Mouse (Mus musculus) mature B cell (primary cell): Measurements from ENCODE around the gene Gabarap.

Source experiments
- in situ Hi-C: fragments of 300-500 bp; cut with MboI; formaldehyde crosslinking; loops from 2 replicates; pipeline ENCODE4 v1.14.3; 2019

The Gabarap gene

GRCm38 (mm10) chr11:69968793-69969192, 22.1 kb upstream of the Gabarap start:
- in situ Hi-C loops, result no loop called here

GRCm38 (mm10) chr11:69970222-69970621, 20.7 kb upstream of the Gabarap start:
- in situ Hi-C loops, result no loop called here

GRCm38 (mm10) chr11:69970775-69971174, 20.2 kb upstream of the Gabarap start:
- in situ Hi-C loops, result no loop called here

GRCm38 (mm10) chr11:69974907-69975306, 16.0 kb upstream of the Gabarap start:
- in situ Hi-C loops, result no loop called here

GRCm38 (mm10) chr11:69976271-69976670, 14.7 kb upstream of the Gabarap start:
- in situ Hi-C loops, result no loop called here

GRCm38 (mm10) chr11:69979827-69980195, 11.1 kb upstream of the Gabarap start:
- in situ Hi-C loops, result no loop called here

GRCm38 (mm10) chr11:69980196-69981140, 10.5 kb upstream of the Gabarap start:
- in situ Hi-C loops, result no loop called here

GRCm38 (mm10) chr11:69981141-69981762, 9.7 kb upstream of the Gabarap start, which contains the start of gene Ctdnep1:
Gene Ctdnep1, plus strand, starts transcription at chr11:69981156.
- in situ Hi-C loops, result no loop called here

- in situ Hi-C loops, result no loop called here
These were observed 8.7 kb upstream of the Gabarap start, which contains the start of gene Elp5 for GRCm38 (mm10) chr11:69982225-69982624. Gene Elp5, minus strand, starts transcription at chr11:69982517.

GRCm38 (mm10) chr11:69982877-69983276, 8.1 kb upstream of the Gabarap start:
- in situ Hi-C loops, result no loop called here

GRCm38 (mm10) chr11:69983377-69983776, 7.6 kb upstream of the Gabarap start:
- in situ Hi-C loops, result no loop called here

GRCm38 (mm10) chr11:69984431-69984830, 6.5 kb upstream of the Gabarap start:
- in situ Hi-C loops, result no loop called here

- in situ Hi-C loops, result no loop called here
These were observed 994 bp upstream of the Gabarap start for GRCm38 (mm10) chr11:69989949-69990348.

- in situ Hi-C loops, result no loop called here
These were observed 768 bp downstream of the Gabarap start for GRCm38 (mm10) chr11:69991711-69992110.

- in situ Hi-C loops, result no loop called here
These were observed 1.5 kb downstream of the Gabarap start for GRCm38 (mm10) chr11:69992396-69992795.

GRCm38 (mm10) chr11:69992932-69993331, 2.0 kb downstream of the Gabarap start:
- in situ Hi-C loops, result no loop called here

- in situ Hi-C loops, result no loop called here
These were observed 3.6 kb downstream of the Gabarap start for GRCm38 (mm10) chr11:69994401-69995090.

- in situ Hi-C loops, result no loop called here
These were observed 4.5 kb downstream of the Gabarap start, which contains the start of gene Phf23 for GRCm38 (mm10) chr11:69995391-69995960. Gene Phf23, plus strand, starts transcription at chr11:69995777.

GRCm38 (mm10) chr11:69996161-69997061, 5.5 kb downstream of the Gabarap start:
- in situ Hi-C loops, result no loop called here

- in situ Hi-C loops, result no loop called here
These were observed 6.1 kb downstream of the Gabarap start for GRCm38 (mm10) chr11:69997070-69997509.
